In the genomic region with DNA sequence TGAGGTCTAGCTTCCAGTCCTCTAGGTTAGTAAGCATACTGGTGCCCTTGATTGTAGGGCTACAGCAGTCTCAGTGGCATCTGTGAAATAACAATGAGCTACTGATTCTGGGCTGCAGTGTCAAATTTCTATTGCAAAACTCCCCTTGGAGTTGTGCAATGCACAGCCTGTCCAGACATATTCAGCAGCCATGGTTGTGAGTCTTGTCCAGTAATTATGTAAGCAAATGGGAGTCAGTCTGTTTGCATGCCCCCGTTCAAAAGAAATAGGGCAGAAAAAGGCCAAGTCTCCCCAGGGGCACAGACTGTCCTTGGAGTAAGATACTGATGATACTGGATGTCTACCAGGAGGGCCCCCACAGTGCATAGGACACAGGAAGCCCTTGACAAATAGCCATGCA, we compare ENCODE assay signal across 10 mouse cellular contexts.
DNase-seq lines count a peak whose midpoint lies in the region; ATAC-seq and TF ChIP-seq lines count a peak whose summit lies in the region.
"Had no signal": no experiment of that assay in that cellular context is flagged by ENCODE, and none has a peak within 500 bp of the region (broad histone marks: within the 10 kb centered on the region; RNA-seq: fewer than 3 reads in every experiment).

No protein-coding gene starts in this region.

- ATAC-seq in inflammation-experienced regulatory T-cells, adult 6 months: no peak

- no peak for DNase-seq in layer of hippocampus, adult 2 months (ENCODE audit: low spot score in 2 of 2)
- no peak for DNase-seq in layer of hippocampus, adult 9-10 months (ENCODE audit: low spot score)
- peak; percentile 9 for DNase-seq in cerebellum, adult 11 months
- peak; percentile 68 for DNase-seq in fat pad, adult 2 months (ENCODE audit: extremely low read depth, low read depth, low spot score)
- DNase-seq in lung, postnatal 36 days: peak; percentile 74
- DNase-seq in testis, postnatal 10 days (ENCODE audit: low spot score): no peak
- DNase-seq in B cell, adult 2 months: no peak

- peak overlapping the region; percentile 59 for H3K27ac ChIP-seq in layer of hippocampus, adult 2 months
- H3K27ac ChIP-seq: embryonic facial prominence, embryonic 13.5 days had no signal

- no peak overlapping the region for H3K4me3 ChIP-seq in layer of hippocampus, adult 2 months
- H3K4me3 ChIP-seq: embryonic facial prominence, embryonic 13.5 days; hindbrain, embryonic 10.5 days had no signal

- TF ChIP-seq CTCF in layer of hippocampus, adult 2 months (conservative IDR thresholded peaks at IDR 0.05): no peak

Comparison
In these comparisons a context has a peak if more than half of its experiments do, and no peak if none do; other contexts are left out.
1. DNase-seq: peak in cerebellum, adult 11 months (single experiment), fat pad, adult 2 months (single experiment) and lung, postnatal 36 days (single experiment); none in layer of hippocampus, adult 2 months (0 of 2), layer of hippocampus, adult 9-10 months (single experiment), testis, postnatal 10 days (single experiment) and B cell, adult 2 months (0 of 2).